Mouse (Mus musculus) layer of hippocampus, adult 9-11 months (tissue): ENCODE data around the gene Wdr63.

Experiments used
- DNase-seq: peaks from one replicate; pipeline ENCODE4 v3.0.0; 2022

The Wdr63 gene

DNA sequence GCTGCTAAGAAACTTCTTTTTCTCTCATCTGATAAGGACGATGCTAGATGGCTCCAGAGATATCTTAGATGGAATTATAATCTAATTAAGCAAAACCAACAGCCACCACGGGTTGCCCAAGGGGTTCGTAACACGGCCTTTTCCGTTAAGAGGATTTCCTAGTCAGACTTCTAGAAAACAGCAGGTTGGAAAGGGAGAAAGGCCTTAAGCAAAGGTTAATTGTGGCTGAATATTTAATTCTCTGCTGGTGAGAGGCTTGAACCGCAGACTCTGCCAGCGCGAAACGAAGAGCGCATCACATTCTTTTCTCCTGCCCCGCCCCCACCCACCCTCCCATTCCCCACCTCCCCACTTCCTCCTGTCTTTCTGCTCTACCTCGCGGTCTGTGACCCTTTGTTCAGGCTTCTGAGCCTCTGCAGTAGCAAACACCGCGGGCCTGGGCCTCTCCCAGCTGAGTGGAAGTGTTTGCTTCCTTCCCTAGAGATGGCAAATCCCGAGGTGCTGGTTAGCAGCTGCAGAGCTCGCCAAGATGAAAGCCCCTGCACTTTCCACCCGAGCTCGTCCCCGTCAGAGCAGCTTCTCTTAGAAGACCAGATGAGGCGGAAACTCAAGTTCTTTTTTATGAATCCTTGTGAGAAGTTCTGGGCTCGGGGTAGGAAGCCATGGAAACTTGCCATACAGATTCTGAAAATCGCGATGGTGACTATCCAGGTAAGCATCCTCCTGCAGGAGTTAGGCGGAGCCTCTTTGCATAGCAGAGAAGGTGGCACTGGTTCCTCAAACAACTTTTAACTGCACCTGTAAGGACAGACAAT lies 13.6 kb upstream of the Wdr63 start:
- DNase-seq, result no peak

- DNase-seq, result no peak
Observed at GRCm38 (mm10) chr3:146117997-146118457, 10.1 kb upstream of the Wdr63 start.

DNA sequence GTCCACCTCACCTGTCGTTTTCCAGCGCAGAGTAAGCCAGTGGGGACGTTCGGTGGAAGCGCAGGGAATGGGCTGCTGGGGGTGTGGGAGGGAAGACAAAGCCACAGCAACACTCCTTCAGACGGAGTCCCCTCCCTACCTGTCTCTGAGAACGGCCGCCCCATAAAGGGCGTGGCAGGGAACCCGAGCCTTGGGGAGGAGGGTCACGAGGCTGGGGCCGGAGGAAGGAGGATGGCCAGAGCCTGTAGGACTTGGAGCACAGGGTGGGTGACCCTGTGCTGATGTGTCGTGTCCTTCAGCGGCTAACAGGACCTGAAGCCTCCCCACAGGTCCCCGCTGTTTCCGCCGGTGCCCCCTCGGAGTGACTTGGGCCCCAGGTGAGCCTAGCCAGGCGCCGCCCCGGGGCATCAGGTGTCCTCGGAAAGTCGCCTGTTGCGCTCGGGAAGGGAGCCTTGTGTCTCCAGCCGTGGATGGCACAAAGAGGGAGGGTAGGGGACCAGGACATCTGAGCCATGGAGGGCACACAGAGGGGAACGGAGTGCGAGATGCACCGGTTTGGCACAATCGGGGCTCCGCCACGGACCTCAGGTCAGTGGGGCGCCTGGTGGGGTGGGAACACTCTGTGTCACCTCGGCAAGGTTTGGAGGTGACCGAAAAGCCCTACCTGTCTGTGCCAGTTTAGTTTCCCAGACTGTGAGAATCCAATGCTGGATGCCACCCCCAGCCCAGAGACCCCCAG lies 9.5 kb upstream of the Wdr63 start, which contains the start of gene Mcoln3:
TSS of gene Mcoln3 (plus strand) at position 193 of the 739 bp plus-strand sequence.
- DNase-seq, result no peak

DNA sequence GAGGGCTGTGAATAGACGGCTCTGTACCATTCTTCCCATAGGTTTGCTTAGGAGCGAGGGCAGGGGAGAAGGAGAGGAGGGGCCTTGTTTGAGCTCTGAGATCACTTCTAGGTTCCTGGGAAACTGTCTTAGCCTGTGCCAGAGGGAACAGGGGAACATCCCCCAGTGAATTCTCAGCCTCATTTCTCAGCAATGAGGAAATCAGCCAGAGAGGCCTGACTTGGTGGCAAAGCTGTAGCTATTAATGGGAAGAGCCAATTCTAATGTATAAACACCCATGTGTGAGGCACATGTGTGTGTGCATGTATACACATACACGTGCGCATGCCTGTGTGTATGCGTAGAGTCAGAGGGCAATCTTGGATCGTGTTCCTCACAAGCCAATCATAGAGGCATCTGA lies 3.0 kb upstream of the Wdr63 start:
- no peak for DNase-seq

GRCm38 (mm10) chr3:146110358-146110757 lies 2.4 kb upstream of the Wdr63 start:
- no peak for DNase-seq

DNA sequence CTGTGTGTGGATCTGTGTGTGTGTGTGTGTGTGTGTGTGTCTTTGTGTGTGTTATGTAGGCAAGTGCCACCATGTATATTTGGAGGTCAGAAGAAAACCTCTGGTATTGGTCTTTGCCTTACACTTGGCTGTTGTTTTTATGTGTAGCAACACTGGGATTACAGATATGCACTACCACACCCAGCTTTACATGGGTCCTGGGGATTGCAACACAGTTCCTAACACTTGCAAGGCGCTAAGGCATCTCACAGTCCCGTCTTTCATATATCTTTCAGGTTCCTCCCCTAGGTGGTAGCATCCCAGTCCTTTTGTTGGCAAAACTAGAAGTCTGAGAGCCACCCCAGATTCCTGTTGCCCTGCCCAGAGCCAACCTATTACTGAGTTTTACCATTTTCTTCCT lies 1.0 kb upstream of the Wdr63 start:
- DNase-seq, result no peak

DNA sequence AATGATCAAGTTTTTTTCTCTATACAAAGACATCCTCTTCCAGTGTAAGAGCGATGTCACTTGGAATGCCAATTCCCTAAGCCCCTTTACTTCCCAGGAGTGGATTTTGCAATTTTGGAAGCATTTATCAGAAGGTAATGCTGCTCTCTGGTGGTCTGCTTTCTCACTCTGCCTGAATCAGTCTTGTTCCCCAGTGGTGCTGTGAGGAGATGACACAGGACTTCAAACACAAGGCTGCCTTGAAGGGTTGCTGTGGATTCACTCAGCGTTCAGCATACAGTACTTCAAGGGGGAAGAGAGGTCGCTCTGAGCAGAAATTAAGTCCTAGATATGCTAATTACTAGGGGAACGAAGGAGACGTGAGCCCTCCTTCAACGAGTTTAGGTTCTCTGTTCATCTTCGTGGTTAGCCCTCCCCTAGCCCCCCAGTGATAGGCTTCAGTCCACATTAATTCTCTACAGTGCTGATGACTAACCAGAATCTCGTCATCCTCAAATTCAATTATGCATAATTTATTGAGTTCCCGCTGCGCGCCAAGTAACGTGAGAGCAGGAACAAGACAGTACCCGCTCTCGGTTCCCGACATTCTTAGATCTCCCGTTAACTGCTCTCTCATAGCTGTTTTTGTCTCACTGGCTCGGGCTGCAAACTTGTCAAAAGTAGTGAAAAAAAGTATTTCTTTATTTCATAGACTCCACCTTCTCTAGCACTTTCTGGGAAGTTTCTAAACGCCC lies 647 bp downstream of the Wdr63 start:
- DNase-seq, result no peak

DNA sequence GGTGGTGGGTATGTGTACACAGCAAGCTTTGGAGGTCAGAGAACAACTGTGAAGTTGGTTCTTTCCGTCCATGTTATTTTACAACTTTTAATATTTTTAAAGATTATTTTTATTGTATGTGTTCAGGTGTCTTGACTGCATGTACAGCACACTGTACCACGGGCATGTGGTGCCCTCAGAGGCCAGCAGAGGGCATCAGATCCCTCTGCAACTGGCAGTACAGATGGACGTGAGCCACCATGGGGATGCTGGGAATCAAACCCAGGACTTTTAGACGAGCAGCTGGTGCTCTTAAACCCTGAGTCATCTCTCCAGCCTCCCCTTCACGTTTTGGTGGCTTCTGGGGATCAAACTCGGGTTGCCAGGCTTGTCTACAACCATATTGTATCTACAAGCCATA lies 5.9 kb downstream of the Wdr63 start:
- DNase-seq, result no peak

DNA sequence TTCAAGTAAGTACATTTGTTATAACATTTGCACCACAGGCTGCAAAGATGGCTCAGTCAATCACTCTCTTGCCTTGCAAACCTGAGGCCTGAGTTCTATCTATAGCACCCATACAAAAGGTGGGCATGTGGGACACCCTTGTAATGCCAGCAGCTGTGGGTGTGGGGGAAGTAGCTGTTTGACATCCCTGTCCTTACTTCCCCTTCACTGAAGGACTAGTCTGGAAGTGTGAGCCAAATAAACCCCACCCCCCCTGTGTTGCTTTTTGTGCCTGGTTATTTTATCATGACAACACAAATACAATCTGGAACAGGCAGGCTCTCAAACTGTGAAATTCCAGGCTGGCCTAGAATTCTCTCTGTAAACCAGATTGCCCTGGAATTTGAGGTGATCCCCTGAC lies 8.0 kb downstream of the Wdr63 start:
- DNase-seq, result no peak

DNA sequence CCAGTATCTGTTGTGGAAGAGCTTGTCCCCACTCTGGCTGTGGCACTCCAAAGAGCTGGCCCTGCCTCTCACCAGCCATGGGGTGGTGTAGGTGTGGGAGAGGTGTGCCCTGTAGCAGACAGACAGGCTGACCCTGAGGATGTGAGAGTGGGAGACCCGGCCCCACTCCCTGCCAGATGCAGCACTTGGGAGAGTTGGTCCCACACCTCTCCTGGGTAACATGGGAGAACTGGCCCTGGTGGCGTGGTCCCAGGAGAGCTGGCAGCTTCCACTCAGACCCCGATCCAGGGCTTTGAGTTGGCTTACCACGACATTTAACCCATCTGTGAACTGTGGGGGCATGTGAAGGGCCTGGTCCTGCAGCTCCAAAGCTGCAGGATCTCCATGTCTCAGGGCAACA lies 10.1 kb downstream of the Wdr63 start:
- DNase-seq, result no peak

GRCm38 (mm10) chr3:146096986-146097385 lies 10.9 kb downstream of the Wdr63 start:
- DNase-seq, result no peak

- no peak for DNase-seq
Observed at GRCm38 (mm10) chr3:146095066-146095465, 12.9 kb downstream of the Wdr63 start.

- no peak for DNase-seq
Observed at GRCm38 (mm10) chr3:146090988-146091657, 16.8 kb downstream of the Wdr63 start.

DNA sequence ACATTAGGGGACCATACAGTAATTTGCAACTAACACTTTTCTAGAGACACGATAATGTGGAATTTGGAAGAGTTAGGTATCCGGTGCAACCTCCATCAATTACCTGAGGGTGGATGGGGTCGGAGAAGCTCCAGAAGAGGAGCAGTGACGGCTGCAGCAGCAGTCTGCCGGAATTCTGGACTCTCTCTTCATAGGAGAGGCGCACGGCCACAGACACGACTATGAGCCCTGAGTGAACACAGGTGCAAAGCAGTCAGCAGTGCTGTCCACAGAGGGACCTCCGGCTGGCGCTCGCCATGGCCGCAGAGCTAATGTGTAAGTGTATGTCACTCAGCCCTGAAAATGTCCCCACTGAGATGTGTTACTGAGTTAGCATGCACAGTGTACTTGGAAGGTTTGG lies 27.7 kb downstream of the Wdr63 start:
- no peak for DNase-seq

DNA sequence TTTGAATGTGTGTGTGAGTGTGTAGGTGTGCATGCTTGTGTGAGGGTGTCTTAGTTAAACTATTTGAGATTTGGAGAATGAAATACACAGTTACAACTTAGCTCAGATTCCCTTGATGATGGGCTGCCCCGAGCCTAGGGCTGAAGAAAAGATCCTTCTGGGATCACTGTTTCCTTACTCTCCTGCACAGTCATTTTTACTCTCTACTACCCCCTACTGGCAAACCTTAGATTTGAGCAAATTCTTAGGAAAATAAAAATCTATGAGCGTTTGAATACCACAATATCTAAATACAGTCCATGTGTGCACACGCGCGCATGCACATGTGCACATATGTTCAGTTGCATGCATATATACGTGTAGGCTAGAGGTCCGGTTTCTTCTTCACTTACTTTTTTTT lies 35.1 kb downstream of the Wdr63 start:
- DNase-seq, result no peak

- no peak for DNase-seq
Observed at GRCm38 (mm10) chr3:146069276-146069675, 38.7 kb downstream of the Wdr63 start.

DNA sequence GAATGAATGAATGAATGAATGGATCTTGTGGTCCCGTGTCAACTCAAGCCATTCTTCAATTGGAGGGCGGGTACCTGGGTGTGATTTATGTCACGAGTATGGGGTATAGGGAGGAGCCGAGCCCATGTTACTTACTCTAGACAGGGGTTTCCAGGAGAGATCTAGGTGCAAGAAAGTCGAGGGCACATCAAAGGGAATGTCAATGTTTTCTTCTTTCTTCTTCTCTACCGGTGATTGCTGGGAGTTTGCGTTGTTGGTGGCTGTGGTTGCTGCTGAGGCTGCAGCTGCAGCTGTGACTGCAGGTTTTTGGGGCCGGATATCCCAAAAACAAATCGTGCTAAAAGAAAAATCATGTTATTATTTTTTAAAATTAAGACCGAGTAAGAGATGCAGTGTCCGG lies 44.8 kb downstream of the Wdr63 start:
- no peak for DNase-seq

DNA sequence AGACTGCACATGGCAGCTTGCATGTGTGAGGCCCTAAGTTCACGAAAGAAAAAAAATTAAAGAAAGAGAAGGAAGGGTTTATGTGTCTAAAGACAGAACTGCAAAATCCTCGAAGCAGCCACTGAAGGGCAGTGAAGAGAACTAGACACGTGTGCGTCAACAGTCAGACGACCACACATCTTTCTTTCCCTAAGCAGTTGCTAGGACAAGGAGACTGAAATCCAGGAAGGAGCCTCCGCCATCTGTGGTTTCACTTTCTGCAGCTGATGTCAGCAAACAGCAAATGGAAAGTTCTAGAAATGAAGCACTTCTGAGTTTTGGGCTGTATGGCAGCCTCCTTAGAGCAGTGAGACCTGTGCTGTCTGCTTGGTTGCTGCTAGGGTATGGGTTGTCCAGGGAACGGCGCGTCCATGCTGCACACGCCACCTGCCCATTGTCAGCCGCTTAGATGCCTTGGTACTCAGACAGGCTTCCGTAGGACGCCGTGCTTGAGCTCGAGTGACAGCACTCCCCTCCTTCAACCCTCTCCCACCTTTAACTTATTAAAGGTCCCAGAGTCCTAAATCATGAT lies 48.5 kb downstream of the Wdr63 start:
- no peak for DNase-seq

DNA sequence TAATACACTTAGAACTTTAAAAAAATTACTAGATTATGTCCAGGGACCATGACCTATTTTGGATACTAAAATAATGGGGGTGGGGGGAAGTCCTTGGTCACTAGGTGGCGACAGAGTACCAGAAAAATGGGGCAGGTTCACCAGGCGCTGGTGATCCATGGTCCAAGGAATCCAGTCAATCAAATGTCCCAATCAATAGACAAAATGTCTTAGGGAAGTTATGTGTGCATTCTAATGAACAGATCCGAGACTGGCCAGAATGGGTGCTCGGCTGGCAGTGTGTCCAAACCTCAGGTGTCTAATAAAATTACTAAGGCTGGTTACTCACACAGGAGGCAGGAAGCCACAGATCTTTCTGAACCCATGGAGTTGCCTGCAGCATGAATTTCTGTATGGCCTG lies 49.7 kb downstream of the Wdr63 start:
- DNase-seq, result no peak

DNA sequence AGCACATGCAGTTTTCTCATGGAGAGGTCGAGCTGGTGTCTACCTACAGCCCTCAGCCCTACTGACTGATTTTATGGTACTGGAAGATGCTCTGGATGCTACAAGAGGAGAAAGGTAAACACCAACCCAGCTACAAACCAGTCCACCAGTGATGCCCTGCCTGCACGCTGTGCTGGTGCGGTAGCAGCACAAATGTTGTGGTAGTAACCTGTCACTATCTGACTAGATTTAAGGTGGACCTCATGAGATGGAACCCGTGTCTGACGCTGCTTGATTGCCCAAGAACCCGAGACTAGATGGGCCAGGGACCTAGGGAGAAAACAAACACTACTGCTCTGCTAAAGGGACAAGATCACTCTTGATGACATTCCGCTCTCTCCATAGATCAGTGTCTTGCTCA lies 50.8 kb downstream of the Wdr63 start:
- DNase-seq, result no peak

- DNase-seq, result no peak
Observed at GRCm38 (mm10) chr3:146053873-146054272, 54.1 kb downstream of the Wdr63 start.

DNA sequence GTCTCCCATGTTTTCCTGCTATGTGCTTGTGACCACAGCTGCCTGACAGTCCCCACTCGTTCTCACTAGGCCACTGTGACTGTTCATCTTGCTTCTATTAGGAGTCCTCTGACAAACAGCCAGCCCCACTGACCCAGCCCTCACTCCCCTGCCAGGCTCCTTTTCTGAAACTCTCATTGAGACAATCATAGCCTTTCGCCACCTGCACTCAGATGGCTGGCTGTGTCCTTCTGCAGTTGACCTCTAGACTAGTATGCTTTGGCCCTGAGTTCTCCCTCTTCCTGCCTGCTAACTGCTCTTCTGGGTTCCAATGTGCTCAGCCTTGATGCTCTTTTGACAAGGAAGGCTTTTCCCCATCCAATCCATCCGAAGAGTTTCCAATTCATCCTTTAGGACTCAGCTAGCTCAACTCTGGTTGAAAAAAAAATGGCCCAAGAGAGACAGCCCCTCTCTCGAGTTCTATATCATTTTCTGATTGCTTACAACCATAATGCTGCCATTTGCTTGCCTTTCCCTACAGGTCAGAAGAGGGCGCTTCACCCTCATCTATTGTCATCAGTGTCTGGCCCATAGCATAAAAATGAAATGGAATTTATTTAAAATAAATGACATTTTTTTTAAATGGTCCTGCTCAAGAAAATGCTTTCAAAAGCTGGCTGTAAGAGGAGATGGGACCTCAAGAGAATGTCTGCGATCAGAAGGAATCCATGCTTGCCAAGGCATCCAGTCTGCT lies 54.7 kb downstream of the Wdr63 start:
- DNase-seq, result no peak
